Mouse (Mus musculus) midbrain, embryonic 13.5 days (tissue): ENCODE measurements at regions not wholly inside any gene's neighbourhood (a gene's known extent, or its start where the extent isn't known, plus 50 kb on each side); places are given as distances from the start of the nearest gene placed in this dataset.
"Not testable (repeated sequence)": the region's sequence is repeated elsewhere in the genome, so short reads cannot be mapped to it uniquely, and the experiment has no call there.

Source experiments
- ATAC-seq: fragments of 200-750 bp; cut with Nextera tagmentation; 2 replicates; pipeline ENCODE4 v1.8.0; 2017; ENCODE audit warnings: mild to moderate bottlenecking, moderate TSS enrichment, moderate library complexity
- H3K27ac ChIP-seq: fragments of 300-500 bp; sonication (generic); 2 replicates; pipeline ENCODE4 v1.5.1; 2015; ENCODE audit warnings: inconsistent platforms, mild to moderate bottlenecking, moderate library complexity
- H3K27me3 ChIP-seq: fragments of 300-500 bp; sonication (generic); 2 replicates; pipeline ENCODE4 v1.6.1; 2015; ENCODE audit warnings: mild to moderate bottlenecking, inconsistent platforms
- H3K36me3 ChIP-seq: fragments of 300-500 bp; sonication (generic); 2 replicates; pipeline ENCODE4 v1.6.1; 2015; ENCODE audit warnings: mild to moderate bottlenecking, inconsistent platforms
- H3K4me1 ChIP-seq: fragments of 300-500 bp; sonication (generic); replicated peaks from 2 replicates; pipeline ENCODE4 v1.6.1; 2015; ENCODE audit warnings: inconsistent platforms
- H3K4me2 ChIP-seq: fragments of 300-500 bp; sonication (generic); replicated peaks from 2 replicates; pipeline ENCODE4 v1.6.1; 2015; ENCODE audit warnings: moderate library complexity, mild to moderate bottlenecking, inconsistent platforms
- H3K4me3 ChIP-seq: fragments of 300-500 bp; sonication (generic); replicated peaks from 2 replicates; pipeline ENCODE4 v1.5.1; 2015; ENCODE audit warnings: mild to moderate bottlenecking, inconsistent platforms
- H3K9ac ChIP-seq: fragments of 300-500 bp; sonication (generic); replicated peaks from 2 replicates; pipeline ENCODE4 v1.6.1; 2015; ENCODE audit warnings: mild to moderate bottlenecking, inconsistent platforms
- H3K9me3 ChIP-seq: fragments of 300-500 bp; sonication (generic); 2 replicates; pipeline ENCODE4 v1.6.1; 2016; ENCODE audit warnings: mild to moderate bottlenecking, inconsistent platforms
- WGBS: fragments of 180-500 bp; shearing (Covaris S2); methylation state at CpG from one replicate; pipeline ENCODE4 v1.1.7; 2015; 5-methylcytosine and 5-hydroxymethylcytosine counted together

- no peak overlapping the region for H3K4me2 ChIP-seq
- H3K4me1 ChIP-seq, result peaks cover 3% of the 10 kb centered on the region; the same call in 1 of the 2 replicates
- 0 out of 2 replicates have a peak, but pooled peaks have one; percentile 20 for ATAC-seq
- H3K27ac ChIP-seq, result no peak overlapping the region
- no peak overlapping the region for H3K9ac ChIP-seq
- 68% methylated on average over 3 of the region's 3 CpGs for WGBS
- H3K9me3 ChIP-seq, result no peaks in the 10 kb centered on the region
- H3K36me3 ChIP-seq, result no peaks in the 10 kb centered on the region
- H3K4me3 ChIP-seq, result no peak overlapping the region
- no peaks in the 10 kb centered on the region for H3K27me3 ChIP-seq
Measured at GRCm38 (mm10) chr5:77743467-77743866, 335.6 kb upstream of the Igfbp7 start.

DNA sequence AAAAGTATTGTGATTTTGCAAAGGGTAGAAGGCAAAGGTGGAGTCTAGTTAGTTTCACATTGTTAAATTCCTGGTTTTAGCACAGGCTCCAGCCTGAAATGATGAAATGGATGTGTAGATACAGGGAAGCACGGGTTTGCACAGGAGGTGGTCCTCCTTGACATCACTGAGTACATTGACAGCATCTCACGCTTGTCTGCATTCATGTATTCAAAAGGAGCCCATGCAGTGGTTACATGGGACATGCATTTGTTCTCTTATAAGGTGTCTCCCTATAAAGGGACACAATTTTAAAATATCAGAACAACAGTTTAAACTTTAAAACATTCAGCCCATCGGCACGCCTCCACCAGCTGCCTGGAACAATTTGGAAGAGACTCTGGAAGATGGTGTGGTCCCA lies 322.4 kb upstream of the Igfbp7 start:
- ATAC-seq, result peak; percentile 53; the same call in 1 of the 2 replicates
- not testable (repeated sequence) for H3K9ac ChIP-seq, H3K4me2 ChIP-seq, H3K4me3 ChIP-seq, H3K36me3 ChIP-seq, H3K27me3 ChIP-seq, H3K9me3 ChIP-seq
- Histone ChIP-seq H3K4me1 (peaks cover 21% of the 10 kb centered on the region), H3K27ac (0 out of 2 replicates have a peak overlapping the region, but pooled peaks have one; percentile 30)
- WGBS, result 45% methylated on average over 4 of the region's 4 CpGs

- ATAC-seq, result no peak
- 70% methylated on average over 3 of the region's 3 CpGs for WGBS
- no peaks in the 10 kb centered on the region for H3K4me1 ChIP-seq
Measured at GRCm38 (mm10) chr5:77681592-77681991, 273.8 kb upstream of the Igfbp7 start.

GRCm38 (mm10) chr5:77672073-77672924 lies 264.5 kb upstream of the Igfbp7 start:
- Histone ChIP-seq H3K27me3 (no peaks in the 10 kb centered on the region), H3K36me3 (no peaks in the 10 kb centered on the region), H3K27ac (no peak overlapping the region), H3K9ac (no peak overlapping the region), H3K4me3 (no peak overlapping the region), H3K9me3 (no peaks in the 10 kb centered on the region), H3K4me1 (0 out of 2 replicates have a peak, but pooled peaks cover 6% of the 10 kb centered on the region), H3K4me2 (no peak overlapping the region)
- peak; percentile 45; the same call in 1 of the 2 replicates for ATAC-seq
- 77% methylated on average over 15 of the region's 15 CpGs for WGBS

More at GRCm38 (mm10) chr5:77681592-77681991, 273.8 kb upstream of the Igfbp7 start:
- Histone ChIP-seq H3K27ac (no peak overlapping the region), H3K9ac (no peak overlapping the region), H3K36me3 (no peaks in the 10 kb centered on the region), H3K9me3 (no peaks in the 10 kb centered on the region), H3K4me2 (no peak overlapping the region), H3K4me3 (no peak overlapping the region), H3K27me3 (no peaks in the 10 kb centered on the region)

DNA sequence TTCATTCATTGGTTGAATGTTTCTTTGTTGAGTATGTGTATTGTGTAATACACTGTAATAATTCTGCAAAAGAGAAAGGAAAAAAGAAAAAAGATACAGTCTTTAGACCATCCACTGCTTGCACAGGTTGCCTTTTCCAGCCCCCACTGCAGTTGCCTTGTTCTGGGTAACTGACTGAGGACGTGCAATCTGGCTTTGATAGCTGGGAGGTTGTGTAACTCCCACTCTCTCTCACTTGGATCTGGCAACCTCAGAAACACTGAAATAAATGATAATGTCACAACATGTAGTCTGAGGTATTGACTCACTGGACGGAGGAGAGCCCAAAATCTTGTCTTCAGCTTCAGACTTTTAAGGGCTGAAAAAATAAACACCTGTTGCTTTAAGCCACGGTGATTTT lies 255.3 kb upstream of the Igfbp7 start:
- Histone ChIP-seq H3K4me3 (no peak overlapping the region), H3K27ac (no peak overlapping the region), H3K4me2 (no peak overlapping the region), H3K4me1 (no peaks in the 10 kb centered on the region), H3K27me3 (no peaks in the 10 kb centered on the region), H3K36me3 (no peaks in the 10 kb centered on the region), H3K9me3 (no peaks in the 10 kb centered on the region), H3K9ac (no peak overlapping the region)
- no peak for ATAC-seq
- WGBS, result 74% methylated on average over 3 of the region's 3 CpGs

- H3K4me3 ChIP-seq, result no peak overlapping the region
- ATAC-seq, result no peak
- H3K4me2 ChIP-seq, result no peak overlapping the region
- H3K9ac ChIP-seq, result no peak overlapping the region
- no peaks in the 10 kb centered on the region for H3K27me3 ChIP-seq
- 93% methylated on average over 6 of the region's 6 CpGs for WGBS
- no peaks in the 10 kb centered on the region for H3K9me3 ChIP-seq
- no peaks in the 10 kb centered on the region for H3K4me1 ChIP-seq
- no peaks in the 10 kb centered on the region for H3K36me3 ChIP-seq
- H3K27ac ChIP-seq, result no peak overlapping the region
Measured at GRCm38 (mm10) chr5:77659016-77659415, 251.2 kb upstream of the Igfbp7 start.

- no peak overlapping the region for H3K9ac ChIP-seq
- no peak overlapping the region for H3K4me2 ChIP-seq
- no peaks in the 10 kb centered on the region for H3K27me3 ChIP-seq
- no peak overlapping the region for H3K4me3 ChIP-seq
- no peak overlapping the region for H3K27ac ChIP-seq
- H3K36me3 ChIP-seq, result no peaks in the 10 kb centered on the region
- no peaks in the 10 kb centered on the region for H3K4me1 ChIP-seq
- 81% methylated on average over 5 of the region's 5 CpGs for WGBS
- no peak for ATAC-seq
- H3K9me3 ChIP-seq, result no peaks in the 10 kb centered on the region
Measured at GRCm38 (mm10) chr5:77644651-77645050, 236.8 kb upstream of the Igfbp7 start.

DNA sequence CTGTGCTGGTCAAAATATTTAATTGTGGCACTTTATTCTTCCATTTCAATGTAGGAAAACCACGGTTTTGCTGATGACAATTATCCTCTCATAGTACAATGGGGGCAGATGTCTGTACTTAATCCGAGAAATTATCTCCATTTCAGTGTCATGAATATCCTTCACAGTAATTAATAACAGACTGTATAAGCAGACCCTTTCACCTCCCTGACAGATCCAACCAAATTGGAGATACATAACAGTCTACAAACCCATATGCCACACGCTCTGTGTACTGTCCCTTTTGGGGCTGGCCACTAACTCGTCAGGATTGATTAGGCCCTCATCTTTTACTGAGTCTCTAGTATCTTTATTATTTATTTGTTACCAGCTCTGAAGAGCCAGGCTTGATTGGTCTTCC lies 212.6 kb upstream of the Igfbp7 start:
- H3K27me3 ChIP-seq, result no peaks in the 10 kb centered on the region
- no peak for ATAC-seq

GRCm38 (mm10) chr5:77610496-77610895 lies 202.7 kb upstream of the Igfbp7 start:
- H3K36me3 ChIP-seq, result no peaks in the 10 kb centered on the region
- H3K27me3 ChIP-seq, result no peaks in the 10 kb centered on the region
- H3K4me3 ChIP-seq, result no peak overlapping the region
- no peaks in the 10 kb centered on the region for H3K4me1 ChIP-seq
- no peak overlapping the region for H3K27ac ChIP-seq
- H3K9me3 ChIP-seq, result 0 out of 2 replicates have a peak, but pooled peaks cover 2% of the 10 kb centered on the region
- no peak for ATAC-seq
- no peak overlapping the region for H3K9ac ChIP-seq
- 80% methylated on average over 6 of the region's 6 CpGs for WGBS
- no peak overlapping the region for H3K4me2 ChIP-seq

More for the DNA sequence above, 212.6 kb upstream of the Igfbp7 start:
- Histone ChIP-seq H3K4me3 (no peak overlapping the region), H3K27ac (no peak overlapping the region), H3K4me2 (no peak overlapping the region), H3K36me3 (no peaks in the 10 kb centered on the region), H3K4me1 (no peaks in the 10 kb centered on the region), H3K9me3 (no peaks in the 10 kb centered on the region), H3K9ac (no peak overlapping the region)
- 71% methylated on average over 4 of the region's 4 CpGs for WGBS

- H3K36me3 ChIP-seq, result no peaks in the 10 kb centered on the region
- 90% methylated on average over 4 of the region's 4 CpGs for WGBS
Measured at GRCm38 (mm10) chr5:77594719-77595118, 186.9 kb upstream of the Igfbp7 start.

DNA sequence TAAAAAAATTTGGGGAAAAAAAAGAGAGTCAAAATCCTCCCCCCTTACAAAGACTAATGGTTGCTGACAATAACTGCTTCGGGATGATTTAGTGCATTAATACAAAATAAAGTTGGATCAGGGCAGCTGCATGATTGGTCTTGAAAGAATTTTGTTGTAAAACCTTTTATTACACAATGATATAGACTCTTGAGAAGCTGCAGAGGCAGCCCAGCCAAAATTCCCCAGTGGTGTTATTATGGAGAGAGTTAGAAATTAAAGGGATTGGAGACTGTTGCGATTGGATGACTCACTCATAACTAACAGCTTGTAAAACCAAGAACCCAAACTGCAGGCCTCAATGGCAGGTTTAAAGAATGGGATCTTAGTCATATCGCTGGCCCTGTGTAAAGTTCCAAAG lies 181.4 kb upstream of the Igfbp7 start:
- Histone ChIP-seq H3K4me3 (no peak overlapping the region), H3K4me1 (no peaks in the 10 kb centered on the region), H3K27me3 (no peaks in the 10 kb centered on the region), H3K27ac (no peak overlapping the region), H3K36me3 (no peaks in the 10 kb centered on the region), H3K9me3 (no peaks in the 10 kb centered on the region), H3K9ac (no peak overlapping the region), H3K4me2 (no peak overlapping the region)
- ATAC-seq, result no peak
- 88% methylated on average over 3 of the region's 3 CpGs for WGBS

More at GRCm38 (mm10) chr5:77594719-77595118, 186.9 kb upstream of the Igfbp7 start:
- no peak overlapping the region for H3K9ac ChIP-seq
- no peak overlapping the region for H3K27ac ChIP-seq
- no peak for ATAC-seq
- no peaks in the 10 kb centered on the region for H3K9me3 ChIP-seq
- H3K27me3 ChIP-seq, result no peaks in the 10 kb centered on the region
- no peaks in the 10 kb centered on the region for H3K4me1 ChIP-seq
- H3K4me3 ChIP-seq, result no peak overlapping the region
- no peak overlapping the region for H3K4me2 ChIP-seq

- H3K4me3 ChIP-seq, result no peak overlapping the region
- peaks cover 21% of the 10 kb centered on the region for H3K4me1 ChIP-seq
- H3K9me3 ChIP-seq, result no peaks in the 10 kb centered on the region
- H3K9ac ChIP-seq, result no peak overlapping the region
- whole genome bisulfite sequencing, result 66% methylated on average over 6 of the region's 6 CpGs
- H3K36me3 ChIP-seq, result no peaks in the 10 kb centered on the region
- no peaks in the 10 kb centered on the region for H3K27me3 ChIP-seq
- peak overlapping the region; percentile 49 for H3K27ac ChIP-seq
- no peak overlapping the region; the same call in 1 of the 2 replicates for H3K4me2 ChIP-seq
- no peak for ATAC-seq
Measured at GRCm38 (mm10) chr5:77581702-77582101, 173.9 kb upstream of the Igfbp7 start.
